Mouse (Mus musculus) spleen, postnatal 4 days (tissue): ENCODE data around the gene Hnrnpab.

Experiments
- DNase-seq, 2 experiments: peaks; one replicate each; pipeline ENCODE4 v3.0.0; 2022; ENCODE audit warnings: low spot score in 2 of 2

The Hnrnpab gene

GRCm38 (mm10) chr11:51606447-51607095 lies at the start of gene Hnrnpab:
TSS of gene Hnrnpab (minus strand) at chr11:51606847.
- peak; percentile 94 to 96 for DNase-seq

GRCm38 (mm10) chr11:51654891-51655290 lies 48.2 kb upstream of the Hnrnpab start:
- DNase-seq, result no peak

GRCm38 (mm10) chr11:51653736-51654135 lies 47.1 kb upstream of the Hnrnpab start:
- no peak for DNase-seq

DNA sequence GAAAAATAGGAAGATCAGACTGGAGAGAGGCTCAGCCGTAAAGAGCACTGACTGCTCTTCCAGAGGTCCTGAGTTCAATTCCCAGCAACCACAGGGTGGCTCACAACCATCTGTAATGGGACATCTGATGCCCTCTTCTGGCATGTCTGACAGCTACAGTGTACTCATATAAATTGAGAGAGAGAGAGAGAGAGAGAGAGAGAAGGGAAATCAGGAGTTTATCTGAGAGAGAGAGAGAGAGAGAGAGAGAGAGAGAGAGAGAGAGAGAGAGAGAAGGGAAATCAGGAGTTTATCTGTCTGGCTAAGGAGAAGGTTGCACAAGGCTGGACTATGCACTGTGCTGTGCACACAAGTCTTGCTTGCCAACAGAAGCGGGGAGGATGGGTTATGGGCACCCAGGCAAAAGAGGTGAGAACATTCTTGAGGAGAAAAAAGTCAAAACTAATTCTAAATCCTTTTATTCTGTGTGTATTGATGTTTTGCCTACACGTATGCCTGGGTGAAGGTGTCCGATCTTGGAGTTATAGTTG lies 46.3 kb upstream of the Hnrnpab start:
- DNase-seq, result no peak

DNA sequence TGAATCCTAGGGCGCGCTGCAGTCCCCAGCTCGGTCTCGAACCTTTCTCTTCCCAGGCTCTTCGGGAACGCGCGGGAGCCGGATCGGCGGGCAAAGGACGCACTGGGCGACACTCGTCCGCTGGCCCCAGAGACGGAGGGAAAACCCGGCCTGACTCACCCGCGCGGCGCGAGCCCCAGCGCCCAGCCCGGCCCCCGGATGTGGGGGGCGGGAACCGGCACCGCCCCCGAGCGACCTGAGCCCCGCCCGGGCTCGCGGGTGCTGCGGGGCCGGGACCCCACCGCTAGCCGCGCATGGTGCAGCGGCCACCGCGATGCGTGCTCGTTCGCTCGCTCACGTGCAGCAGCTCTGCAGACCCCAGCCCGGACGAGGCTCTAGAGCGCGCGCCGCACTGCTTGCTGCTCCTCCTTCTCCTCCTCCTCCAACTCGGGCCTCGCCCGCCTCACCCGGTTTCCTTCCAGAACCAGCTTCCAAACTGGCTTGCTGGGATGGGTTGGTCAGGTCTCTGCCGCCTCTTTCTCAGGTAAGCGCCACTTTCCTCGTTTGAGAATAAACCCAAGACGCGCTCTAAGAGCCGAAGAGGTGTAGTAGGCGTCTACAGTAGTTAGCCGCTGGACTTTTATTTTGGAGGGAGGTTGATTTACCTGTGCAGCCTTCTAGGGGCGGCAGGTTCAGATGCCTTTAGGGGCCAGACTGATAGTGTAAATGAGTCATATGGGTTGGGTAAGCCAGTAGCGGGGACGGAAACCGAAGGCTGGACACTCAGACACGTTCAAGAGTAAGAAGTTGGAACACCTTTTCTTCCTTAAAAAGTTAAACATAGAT lies 44.3 kb upstream of the Hnrnpab start, which contains the start of the genes N4bp3 and D930048N14Rik:
Gene N4bp3, minus strand, starts transcription at position 152 of the 825 bp plus-strand sequence.
Gene D930048N14Rik, plus strand, starts transcription at position 264 of the 825 bp plus-strand sequence.
- peak; percentile 66 to 86 for DNase-seq

GRCm38 (mm10) chr11:51650261-51650660 lies 43.6 kb upstream of the Hnrnpab start:
- peak in 1 of 2 experiments; percentile 74 for DNase-seq

DNA sequence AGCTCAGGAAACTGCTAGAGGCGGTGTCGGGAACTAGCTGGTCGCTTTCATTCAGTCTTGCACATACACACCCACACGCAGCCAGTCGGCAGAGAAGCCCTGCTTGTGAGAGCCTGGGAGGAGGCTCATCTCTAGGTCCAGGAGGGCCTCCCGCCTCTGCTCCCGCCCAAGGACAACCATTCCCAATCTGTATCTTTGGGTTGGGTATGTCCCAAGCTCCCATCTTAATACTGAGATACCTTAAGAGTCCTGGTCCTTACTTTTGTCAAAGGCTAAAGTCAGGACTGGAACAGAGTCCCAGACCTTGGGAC lies 43.2 kb upstream of the Hnrnpab start:
- DNase-seq, result no peak

DNA sequence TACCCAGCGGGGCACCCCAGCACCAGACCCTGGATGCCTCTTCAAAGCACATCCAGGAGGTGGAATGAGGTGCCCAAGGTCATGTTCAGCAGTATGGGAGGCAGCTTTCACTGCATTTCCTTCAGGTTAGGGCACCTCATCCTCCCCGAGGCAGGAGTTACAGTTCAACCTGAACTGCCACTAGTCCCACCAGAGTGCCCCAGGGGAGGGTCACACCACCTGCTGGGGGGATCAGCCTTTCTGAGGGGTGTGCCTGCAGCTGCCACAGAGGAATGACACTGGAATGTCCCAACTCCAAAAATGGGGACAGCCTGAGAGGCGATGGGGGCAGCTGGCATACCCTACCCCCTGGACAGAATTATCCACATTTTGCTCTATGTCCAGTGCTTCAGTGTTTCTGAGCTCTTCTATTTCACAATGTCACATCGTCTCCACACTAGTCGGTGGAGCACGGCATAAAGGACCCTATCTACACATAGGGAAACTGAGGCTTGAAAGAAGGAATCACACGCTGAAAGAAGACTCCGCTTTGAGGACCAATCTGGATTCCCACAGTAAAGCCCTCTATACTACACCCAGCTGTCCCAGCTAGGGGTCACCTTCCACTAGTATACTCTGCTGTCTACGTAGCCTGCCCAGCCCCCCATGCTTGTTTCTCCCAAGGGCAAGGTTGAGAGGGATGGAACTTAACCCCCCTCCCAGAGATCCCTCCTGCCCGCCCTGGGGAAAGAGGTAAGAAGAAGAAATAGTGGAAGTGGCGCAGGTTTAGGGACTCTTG lies 42.7 kb upstream of the Hnrnpab start:
- DNase-seq, result no peak

GRCm38 (mm10) chr11:51648566-51648965 lies 41.9 kb upstream of the Hnrnpab start:
- DNase-seq, result no peak

GRCm38 (mm10) chr11:51646751-51647667 lies 40.4 kb upstream of the Hnrnpab start:
- no peak for DNase-seq

- DNase-seq, result no peak
Measured at GRCm38 (mm10) chr11:51646245-51646644, 39.6 kb upstream of the Hnrnpab start.

DNA sequence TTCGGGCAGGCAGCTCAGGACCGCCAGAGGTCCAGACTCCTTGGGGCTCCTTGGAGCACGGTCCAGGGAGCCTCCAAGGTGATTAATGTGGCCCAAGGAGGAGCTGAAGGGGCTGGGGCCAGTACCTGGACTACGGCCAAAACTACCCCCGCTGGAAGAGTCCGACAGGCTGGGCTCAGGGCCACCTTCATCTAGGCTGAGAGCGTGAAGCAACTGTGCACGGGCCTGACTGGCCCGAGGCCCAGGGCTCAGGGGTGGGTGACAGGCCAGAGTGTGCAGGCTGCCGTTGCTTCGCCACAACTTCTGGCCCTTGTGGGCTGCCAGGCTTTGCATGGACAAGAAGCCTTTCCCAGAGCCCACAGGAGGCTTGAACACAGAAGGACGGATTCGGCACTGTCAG lies 38.6 kb upstream of the Hnrnpab start:
- no peak for DNase-seq

DNA sequence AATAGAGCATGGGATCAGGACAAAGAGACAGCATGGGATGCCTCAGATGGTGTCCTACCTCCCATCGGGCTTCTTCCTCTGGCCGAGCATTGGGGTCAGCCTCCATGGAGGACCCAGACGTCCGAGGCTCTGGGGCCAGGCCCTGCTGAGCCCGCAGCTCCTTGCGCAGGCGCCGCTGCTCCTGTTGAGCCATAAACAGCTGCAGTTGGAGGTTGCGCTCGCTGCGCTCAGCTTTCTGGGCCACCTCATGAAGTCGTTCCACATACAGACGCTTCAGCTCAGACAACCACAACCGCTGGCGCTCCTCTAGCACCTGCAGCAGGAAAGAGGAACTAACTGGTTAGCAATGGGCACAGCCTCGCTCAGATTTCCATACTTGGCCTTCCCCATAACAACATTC lies 37.6 kb upstream of the Hnrnpab start:
- peak; percentile 64 to 82 for DNase-seq

DNA sequence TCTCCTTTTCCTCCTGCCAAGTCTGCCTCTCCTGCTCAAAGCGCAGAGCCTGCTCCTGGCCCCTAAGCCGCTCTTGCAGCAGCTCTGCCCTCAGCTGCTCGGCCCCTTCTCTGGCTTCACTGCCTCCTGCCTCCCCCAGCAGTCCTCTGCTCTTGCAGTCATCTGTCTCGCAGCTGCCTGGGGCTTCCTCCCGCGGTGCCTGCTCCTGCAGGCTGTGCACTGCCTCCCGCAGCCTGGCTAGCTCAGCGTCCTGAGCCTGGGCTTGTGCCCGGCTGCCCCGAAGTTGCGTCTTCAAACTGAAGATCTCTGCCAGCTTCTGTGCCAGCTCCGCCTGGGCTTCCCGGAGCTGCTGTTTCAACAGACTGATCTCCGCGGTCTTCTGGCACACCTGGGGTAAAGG lies 37.1 kb upstream of the Hnrnpab start:
- peak; percentile 38 to 77 for DNase-seq

DNA sequence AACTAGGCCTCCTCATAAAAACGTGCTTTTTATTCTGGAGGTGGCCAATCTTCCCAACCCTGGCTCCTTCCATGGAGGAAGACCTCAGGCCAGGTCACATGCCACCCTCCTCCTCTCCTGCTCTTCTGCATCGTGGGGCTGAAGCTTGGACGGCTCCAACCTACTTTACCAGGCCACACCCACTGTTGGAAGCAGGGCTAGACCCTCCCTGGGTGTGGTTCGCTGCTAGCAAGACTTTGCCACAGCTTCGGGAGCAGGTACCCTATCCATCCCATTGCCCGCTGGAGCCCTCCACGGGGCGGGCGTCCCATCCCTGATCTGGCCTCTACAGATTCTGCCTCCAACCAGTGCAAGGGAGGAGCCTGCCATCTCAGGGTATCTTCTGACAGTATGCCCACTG lies 36.6 kb upstream of the Hnrnpab start:
- no peak for DNase-seq

GRCm38 (mm10) chr11:51640748-51641147 lies 34.1 kb upstream of the Hnrnpab start:
- no peak for DNase-seq

DNA sequence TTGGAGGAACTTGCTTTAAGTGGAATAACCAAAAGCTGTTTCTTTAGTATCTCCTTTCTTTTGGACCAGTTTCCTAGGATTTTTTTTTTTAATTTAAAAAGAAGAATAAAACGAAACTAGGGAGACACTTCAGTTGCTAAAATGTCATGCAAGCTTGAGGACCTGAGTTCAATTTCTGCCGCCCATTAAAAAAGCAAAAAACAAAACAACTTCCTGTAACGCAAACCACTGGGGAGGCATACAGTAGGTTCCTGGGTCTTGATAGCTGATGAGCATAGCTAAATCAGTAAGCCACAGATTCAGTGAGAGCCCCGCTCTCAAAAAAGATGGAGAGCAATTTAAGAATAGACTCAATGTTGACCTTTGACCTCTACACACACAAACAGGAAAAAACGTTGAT lies 31.9 kb upstream of the Hnrnpab start:
- no peak for DNase-seq

GRCm38 (mm10) chr11:51637971-51638414 lies 31.3 kb upstream of the Hnrnpab start:
- DNase-seq, result peak; percentile 58 to 85

DNA sequence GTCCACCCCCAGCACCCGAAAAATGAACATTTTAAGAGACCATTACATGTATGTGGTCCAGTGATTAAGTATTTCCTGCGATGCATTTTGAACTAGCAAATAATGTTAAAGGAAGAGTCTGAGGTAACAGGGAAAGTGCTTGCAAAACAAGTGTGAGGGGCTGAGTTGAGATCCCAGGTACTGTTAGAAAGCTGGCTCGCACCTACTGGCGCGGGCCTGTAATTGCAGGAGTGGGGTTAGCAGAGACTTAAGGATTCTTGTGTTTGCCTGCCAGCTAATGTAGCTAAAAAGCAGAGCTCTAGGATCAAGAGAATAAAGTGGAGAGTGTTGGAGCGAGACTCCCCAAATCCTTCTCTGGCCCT lies 29.7 kb upstream of the Hnrnpab start:
- peak; percentile 75 to 85 for DNase-seq

- peak; percentile 83 to 93 for DNase-seq
Measured at GRCm38 (mm10) chr11:51635525-51636322, 29.1 kb upstream of the Hnrnpab start, which contains the start of gene Rmnd5b. TSS of gene Rmnd5b (minus strand) at chr11:51635896.
